Mouse (Mus musculus) midbrain, embryonic 12.5 days (tissue): Measurements from ENCODE around the gene Cbr4. TPM values are rescaled to one million over a fixed set of nuclear protein-coding genes. Genes with fewer than 3 reads are reported as not detected.

ENCODE experiments used
- ATAC-seq: fragments of 200-750 bp; cut with Nextera tagmentation; 2 replicates; pipeline ENCODE4 v1.8.0; 2017; ENCODE audit warnings: low read depth, moderate TSS enrichment, moderate library complexity; ENCODE audit not compliant: low FRiP score
- H3K27ac ChIP-seq: fragments of 300-500 bp; sonication (generic); replicated peaks from 2 replicates; pipeline ENCODE4 v1.5.1; 2016; ENCODE audit warnings: mild to moderate bottlenecking
- H3K27me3 ChIP-seq: fragments of 300-500 bp; sonication (generic); 2 replicates; pipeline ENCODE4 v1.6.1; 2016; ENCODE audit warnings: mild to moderate bottlenecking
- H3K36me3 ChIP-seq: fragments of 300-500 bp; sonication (generic); 2 replicates; pipeline ENCODE4 v1.6.1; 2016
- H3K4me1 ChIP-seq: fragments of 300-500 bp; sonication (generic); 2 replicates; pipeline ENCODE4 v1.6.1; 2016
- H3K4me2 ChIP-seq: fragments of 300-500 bp; sonication (generic); replicated peaks from 2 replicates; pipeline ENCODE4 v1.6.1; 2016; ENCODE audit warnings: mild to moderate bottlenecking, moderate library complexity
- H3K4me3 ChIP-seq: fragments of 300-500 bp; sonication (generic); 2 replicates; pipeline ENCODE4 v1.5.1; 2016; ENCODE audit warnings: mild to moderate bottlenecking
- H3K9ac ChIP-seq: fragments of 300-500 bp; sonication (generic); replicated peaks from 2 replicates; pipeline ENCODE4 v1.6.1; 2016; ENCODE audit warnings: mild to moderate bottlenecking, moderate library complexity
- H3K9me3 ChIP-seq: fragments of 300-500 bp; sonication (generic); 2 replicates; pipeline ENCODE4 v1.6.1; 2016; ENCODE audit warnings: mild to moderate bottlenecking
- WGBS: fragments of 180-500 bp; shearing (Covaris S2); methylation state at CpG from one replicate; pipeline ENCODE4 v1.1.7; 2016; 5-methylcytosine and 5-hydroxymethylcytosine counted together
- polyA plus RNA-seq: library from polyadenylated mRNA; unstranded; fragments of >200 nt; fragmentation: Nextera tagmentation; extraction: Ambion mirVana; gene quantifications from 2 replicates; pipeline ENCODE4 v1.2.1, GENCODE M21; 2016

The Cbr4 gene
- polyA plus RNA-seq, 1 experiment from 2014 or later, result 25.4 TPM

DNA sequence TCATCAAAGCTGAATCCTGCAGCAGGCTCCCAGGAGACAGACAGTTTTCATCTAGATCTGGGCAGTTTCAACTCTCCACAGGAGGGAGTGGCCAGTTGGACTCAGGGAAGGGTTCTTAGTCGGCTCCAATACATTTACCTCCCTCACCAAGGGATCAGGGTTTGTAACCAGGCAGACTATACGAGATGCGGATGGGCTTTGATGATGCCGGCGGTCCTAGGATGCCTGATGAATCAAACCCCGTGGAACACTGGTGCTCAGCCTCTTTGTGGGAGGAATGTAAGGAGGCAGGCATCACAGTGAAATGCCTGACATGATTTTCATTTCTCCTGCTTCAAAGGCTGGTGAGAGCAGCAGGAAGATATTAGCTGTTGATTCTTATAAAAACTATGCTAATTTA, 67.8 kb downstream of the Cbr4 start:
- Histone ChIP-seq H3K4me1 (peaks cover 14% of the 10 kb centered on the region), H3K27me3 (no peaks in the 10 kb centered on the region), H3K36me3 (peaks cover 2% of the 10 kb centered on the region), H3K9me3 (0 out of 2 replicates have a peak, but pooled peaks cover 1% of the 10 kb centered on the region), H3K9ac (no peak overlapping the region), H3K27ac (peak overlapping the region; percentile 54; the same call in 1 of the 2 replicates), H3K4me3 (no peak overlapping the region), H3K4me2 (no peak overlapping the region)
- WGBS, result 41% methylated on average over 6 of the region's 6 CpGs
- peak; percentile 62; the same call in 1 of the 2 replicates for ATAC-seq

DNA sequence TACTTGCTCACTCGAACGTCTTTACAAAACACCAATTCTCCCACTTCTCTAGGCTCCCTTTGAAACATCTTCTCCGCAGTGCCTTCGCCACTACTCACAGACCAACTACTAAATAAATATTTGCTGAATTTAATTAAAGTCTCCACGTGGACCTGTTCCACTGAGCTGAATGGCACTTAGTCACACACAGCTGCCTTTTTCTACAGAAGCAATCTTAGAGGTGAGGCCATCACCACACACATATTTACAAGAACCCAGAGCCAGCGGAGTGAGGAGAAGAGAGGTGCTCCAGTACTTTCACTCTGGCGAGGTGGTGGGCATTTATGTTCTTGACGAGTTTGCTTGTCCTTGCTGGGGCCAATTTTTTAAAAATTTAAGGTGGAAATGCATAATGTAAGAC, 68.7 kb downstream of the Cbr4 start:
- Histone ChIP-seq H3K4me1 (peaks cover 14% of the 10 kb centered on the region), H3K27me3 (no peaks in the 10 kb centered on the region), H3K4me2 (no peak overlapping the region), H3K36me3 (no peaks in the 10 kb centered on the region), H3K9ac (no peak overlapping the region), H3K4me3 (no peak overlapping the region), H3K27ac (no peak overlapping the region), H3K9me3 (no peaks in the 10 kb centered on the region)
- no peak for ATAC-seq
- 69% methylated on average over 8 of the region's 8 CpGs for WGBS
